Mouse (Mus musculus) frontal cortex, postnatal 10 days (tissue): Measurements from ENCODE around the gene Exoc6.

Experiments used
- DNase-seq, 2 experiments: peaks; one replicate each; pipeline ENCODE4 v3.0.0; 2022; ENCODE audit warnings: low spot score in 2 of 2, mixed read lengths in 1 of 2

The Exoc6 gene

DNA sequence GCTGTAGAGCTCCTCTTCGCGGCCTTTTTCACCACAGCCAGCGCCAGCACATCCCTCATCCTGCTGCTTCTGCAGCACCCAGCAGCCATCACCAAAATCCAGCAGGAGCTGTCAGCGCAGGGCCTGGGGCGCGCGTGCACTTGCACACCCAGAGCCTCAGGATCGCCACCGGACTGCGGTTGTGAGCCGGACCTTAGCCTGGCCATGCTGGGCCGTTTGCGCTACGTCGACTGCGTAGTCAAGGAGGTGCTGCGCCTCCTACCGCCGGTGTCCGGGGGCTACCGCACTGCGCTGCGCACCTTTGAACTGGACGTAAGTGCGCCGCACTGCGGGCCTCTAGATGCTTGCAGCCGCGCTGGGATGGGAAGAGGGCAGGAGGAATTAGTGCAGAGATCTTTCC, 140.5 kb downstream of the Exoc6 start:
- no peak for DNase-seq

DNA sequence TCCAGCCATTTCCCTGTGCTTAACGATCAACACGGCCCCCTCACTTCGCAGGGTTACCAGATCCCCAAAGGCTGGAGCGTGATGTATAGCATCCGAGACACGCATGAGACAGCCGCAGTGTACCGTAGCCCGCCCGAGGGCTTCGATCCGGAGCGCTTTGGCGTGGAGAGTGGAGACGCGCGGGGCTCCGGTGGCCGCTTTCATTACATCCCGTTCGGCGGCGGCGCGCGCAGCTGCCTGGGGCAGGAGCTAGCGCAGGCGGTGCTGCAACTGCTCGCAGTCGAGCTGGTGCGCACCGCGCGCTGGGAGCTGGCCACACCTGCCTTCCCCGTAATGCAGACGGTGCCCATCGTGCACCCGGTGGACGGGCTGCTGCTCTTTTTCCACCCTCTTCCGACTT, 142.7 kb downstream of the Exoc6 start:
- no peak for DNase-seq

DNA sequence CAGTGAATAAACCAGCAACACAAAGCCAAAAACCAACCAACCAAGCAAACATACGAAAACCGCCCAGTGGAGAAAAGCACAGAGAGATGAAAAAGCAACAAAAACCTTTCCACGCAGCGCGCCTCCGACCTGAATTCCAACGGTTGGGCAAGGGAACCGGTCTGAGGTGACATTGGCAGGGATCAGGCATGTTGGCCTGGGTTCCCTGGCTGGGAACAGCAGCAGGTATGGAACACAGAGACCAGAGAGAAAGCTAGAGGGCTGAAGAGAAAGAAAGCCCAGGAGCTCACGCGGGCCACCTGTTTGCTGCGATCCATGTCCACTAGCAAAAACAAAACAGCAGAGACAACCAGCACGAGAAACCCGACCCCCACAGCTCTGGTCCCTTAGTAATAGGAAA, 144.9 kb downstream of the Exoc6 start:
- DNase-seq = no peak

DNA sequence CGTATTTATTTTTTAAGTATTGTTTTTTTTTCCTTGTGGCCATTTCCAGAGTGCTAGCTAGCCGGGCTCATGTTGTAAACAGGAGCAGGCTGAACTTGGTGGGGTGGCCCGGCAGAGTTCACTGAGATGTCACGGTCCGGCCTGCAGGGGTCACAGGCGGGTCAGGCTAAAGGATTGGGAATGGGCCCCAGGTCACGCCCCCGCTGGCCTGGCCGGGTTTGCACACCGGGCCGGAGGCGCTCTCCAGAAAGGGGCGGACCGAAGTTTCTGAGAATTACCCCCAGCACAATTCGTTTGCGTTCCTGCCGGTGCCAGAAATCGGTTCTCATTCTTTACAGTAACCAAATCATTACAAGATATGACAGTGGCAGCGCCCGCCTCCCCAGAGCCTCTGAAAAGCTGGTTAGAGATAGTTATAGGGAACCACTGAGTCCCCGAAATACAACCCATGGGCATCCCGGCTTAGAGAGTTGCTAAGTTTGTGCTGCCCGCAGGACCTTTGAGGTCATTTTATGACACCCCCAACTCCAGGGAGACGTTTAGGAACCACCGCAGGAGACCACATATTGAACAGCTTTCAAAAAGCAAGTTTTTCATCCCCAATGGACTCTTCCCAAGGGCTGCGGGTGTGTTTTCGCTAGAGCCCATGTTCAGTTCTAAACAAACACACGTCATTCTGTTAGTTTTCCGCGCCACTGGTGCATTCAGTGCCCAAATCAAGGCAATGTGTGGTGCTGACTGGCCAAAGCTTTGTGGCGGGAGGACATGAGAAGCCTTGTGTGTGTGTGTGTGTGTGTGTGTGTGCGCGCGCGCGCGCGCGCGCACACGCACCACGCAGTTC, 145.8 kb downstream of the Exoc6 start:
- DNase-seq = no peak

DNA sequence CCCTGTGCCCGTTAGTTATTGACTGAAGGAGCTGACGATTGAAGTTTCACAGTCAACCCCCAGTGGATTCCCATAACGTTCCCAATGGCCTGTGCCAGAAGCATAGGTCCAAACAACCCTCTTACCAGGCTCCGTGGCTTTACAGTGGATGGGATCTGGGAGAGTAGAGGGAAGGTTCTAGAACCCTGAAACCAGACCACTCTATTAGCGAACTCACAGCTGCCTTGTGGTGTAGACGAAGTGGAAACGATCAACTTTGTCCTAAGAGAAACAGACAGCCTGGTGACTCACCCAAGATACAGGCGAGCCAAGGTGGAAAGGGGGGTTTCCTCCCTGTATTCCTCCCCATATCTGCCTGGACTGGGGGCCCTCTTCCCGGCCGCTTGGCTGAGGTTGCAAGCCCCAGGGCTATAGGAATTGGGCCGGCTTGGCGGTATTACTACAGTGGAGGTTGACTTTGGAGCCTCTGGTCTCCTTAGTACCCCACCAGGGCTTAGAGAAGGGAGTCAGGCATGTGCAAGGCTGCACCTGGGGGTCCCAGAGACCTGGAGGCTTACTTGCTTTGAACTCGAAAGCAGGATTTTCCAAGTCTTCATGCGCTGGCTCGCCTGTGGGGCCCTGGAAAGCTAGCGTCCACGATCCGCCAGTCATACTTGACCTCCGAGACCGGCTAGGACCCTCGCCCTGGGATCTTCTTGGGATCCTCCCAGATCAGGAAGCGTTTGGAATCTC, 146.6 kb downstream of the Exoc6 start:
- DNase-seq = no peak

DNA sequence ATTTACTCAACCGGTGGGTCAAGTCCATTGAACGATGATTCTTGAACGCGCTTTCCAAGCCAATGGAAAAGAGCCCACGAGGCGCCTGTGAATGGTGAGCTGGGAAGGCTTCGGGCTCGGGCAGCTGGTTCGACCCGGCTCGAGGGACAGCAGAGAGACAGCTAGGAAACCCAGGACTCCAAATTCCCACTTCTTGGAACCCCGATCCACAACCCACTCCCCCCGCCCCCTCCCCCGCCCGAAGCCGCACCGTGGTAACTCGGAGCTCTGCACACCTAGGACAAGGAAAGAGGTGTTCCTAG, 147.1 kb downstream of the Exoc6 start:
- DNase-seq = no peak

DNA sequence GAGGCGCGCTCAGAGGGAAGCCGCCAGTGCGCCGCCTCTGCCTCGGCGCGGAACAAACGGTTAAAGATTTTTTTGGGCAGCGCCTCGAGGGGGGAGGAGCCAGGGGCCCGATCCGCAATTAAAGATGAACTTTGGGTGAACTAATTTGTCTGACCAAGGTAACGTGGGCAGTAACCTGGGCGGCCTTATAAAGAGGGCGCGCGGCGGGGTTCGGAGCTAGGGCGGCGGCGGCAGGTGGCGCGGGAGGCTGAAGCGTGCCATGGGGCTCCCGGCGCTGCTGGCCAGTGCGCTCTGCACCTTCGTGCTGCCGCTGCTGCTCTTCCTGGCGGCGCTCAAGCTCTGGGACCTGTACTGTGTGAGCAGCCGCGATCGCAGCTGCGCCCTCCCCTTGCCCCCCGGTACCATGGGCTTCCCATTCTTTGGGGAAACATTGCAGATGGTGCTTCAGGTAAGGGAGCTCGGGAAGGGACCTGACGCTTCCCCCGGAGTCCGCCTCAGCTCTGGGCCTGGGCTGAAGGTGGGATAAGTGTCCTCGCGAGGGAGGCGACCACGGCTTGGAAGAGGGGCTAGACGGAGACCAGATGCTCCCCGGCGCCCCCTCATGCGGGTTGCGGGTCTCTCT, 147.5 kb downstream of the Exoc6 start, which contains the start of gene Cyp26a1:
Cyp26a1 (plus strand) TSS at position 148 of the 622 bp plus-strand sequence.
- no peak for DNase-seq

DNA sequence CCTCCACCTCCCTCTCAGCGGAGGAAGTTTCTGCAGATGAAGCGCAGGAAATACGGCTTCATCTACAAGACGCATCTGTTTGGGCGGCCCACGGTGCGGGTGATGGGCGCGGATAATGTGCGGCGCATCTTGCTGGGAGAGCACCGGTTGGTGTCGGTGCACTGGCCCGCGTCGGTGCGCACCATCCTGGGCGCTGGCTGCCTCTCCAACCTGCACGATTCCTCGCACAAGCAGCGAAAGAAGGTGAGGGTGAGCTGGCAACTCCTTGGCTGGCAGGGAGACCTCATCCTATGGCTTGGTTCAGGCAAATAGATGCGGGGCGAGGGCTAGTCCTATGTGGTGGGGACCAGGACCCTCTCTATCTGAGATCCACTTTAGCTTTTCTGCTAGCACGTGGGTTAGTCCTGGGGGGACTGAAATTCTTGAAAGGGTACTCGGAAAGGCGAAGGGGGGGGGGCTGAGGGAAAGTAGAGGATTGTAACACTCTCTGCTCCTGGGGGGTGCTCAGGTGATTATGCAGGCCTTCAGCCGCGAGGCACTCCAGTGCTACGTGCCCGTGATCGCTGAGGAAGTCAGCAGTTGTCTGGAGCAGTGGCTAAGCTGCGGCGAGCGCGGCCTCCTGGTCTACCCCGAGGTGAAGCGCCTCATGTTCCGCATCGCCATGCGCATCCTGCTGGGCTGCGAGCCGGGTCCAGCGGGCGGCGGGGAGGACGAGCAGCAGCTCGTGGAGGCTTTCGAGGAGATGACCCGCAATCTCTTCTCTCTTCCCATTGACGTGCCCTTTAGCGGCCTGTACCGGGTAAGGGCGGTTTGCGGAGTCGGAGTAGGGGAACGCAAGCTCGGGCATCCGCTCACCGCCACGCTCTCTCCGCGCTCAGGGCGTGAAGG, 148.3 kb downstream of the Exoc6 start:
- DNase-seq = no peak

DNA sequence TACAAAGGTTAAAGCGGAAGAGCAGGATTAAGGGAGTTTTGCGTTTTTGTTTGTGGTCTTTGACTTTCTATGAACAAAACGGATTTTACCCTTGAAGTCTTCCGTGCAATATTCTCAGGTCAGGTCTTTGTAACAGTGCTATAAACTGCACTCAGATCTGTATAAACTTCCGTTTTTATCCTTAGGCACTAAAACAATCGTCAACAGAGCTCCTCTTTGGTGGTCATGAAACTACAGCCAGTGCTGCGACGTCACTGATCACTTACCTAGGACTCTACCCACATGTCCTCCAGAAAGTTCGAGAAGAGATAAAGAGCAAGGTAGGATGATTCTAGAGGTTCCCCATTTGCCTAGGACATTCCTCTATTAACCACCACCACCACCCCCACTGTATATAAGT, 149.5 kb downstream of the Exoc6 start:
- DNase-seq = no peak

DNA sequence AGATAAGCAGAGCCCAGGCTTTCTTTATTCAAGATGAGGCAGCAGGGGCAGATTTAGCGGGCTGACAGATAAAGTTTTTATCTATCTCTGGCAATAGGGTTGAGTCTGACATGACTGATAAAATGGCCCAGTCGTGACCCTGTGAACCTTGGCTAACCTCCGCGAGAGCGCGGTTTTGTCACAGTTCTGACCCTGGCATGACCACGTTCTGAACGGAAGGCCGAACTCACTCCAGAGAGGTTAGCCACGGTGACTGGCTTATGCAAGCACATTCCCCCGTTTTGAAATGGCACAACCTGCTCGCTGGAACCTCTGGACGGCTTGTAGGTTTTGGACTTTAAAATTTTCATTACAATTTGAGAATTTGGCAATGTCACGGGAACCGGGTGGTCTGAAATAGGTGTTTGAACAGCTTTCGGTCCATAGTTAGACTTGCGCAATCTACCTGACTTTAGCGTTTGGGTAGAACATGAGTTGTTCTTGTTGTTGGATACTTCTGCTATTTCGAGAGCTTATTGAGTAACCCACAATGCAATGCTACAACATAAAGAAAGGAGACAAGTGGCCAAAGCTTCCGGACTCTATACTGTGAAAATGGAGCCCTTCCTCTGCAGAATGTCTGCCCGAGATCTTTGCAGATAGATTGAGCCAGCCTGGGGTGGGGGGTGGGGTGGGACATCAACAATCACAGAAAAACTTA, 152.3 kb downstream of the Exoc6 start:
- no peak for DNase-seq

DNA sequence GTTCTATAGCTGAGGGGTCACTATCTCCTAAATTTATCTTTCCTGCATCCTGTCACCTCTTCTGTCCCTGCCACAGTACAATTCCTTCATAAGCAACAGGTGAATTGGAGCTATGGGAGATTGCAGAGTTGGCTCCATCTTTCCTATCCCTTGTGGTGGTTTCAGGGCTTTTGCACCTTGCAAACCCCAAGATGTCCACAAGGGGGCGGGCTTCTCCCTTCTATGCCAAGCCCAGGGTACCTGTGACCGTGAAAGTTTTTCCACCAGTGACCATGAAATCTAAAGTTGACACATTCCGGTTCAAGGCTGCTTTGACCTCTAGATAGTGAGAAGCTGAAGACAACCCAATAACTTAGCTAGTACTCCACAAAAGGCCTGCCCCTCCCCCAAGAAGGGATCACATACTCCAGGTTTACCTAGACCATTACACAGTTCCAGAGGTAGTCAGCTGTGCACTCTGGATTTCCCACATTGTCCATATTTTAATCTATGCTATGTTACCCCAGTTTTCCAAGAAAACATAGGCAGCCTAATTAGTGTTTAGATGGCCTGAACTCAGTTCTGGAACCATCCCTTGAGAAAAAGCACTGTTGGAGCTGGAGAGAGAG, 153.8 kb downstream of the Exoc6 start:
- peak; percentile 35 to 59 for DNase-seq

DNA sequence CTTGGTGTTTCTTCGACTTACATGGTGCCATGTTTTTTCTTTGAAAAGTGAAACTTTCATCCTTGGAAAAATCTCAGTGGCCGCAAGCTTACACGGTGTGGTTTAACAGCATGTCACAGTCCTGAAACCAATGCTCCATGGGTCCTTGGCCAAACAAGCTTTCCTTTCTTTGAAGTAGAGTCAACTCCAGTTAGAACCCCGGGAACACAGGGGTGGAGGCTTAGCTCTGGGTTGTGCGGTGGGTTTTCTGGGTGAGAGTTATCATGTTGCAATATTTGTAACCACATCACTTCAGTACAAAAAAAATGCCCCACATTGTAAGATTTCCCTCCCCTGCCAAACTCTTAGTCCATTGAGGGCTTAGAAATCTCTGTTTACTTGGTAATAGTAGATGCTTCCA, 155.5 kb downstream of the Exoc6 start:
- DNase-seq = no peak

DNA sequence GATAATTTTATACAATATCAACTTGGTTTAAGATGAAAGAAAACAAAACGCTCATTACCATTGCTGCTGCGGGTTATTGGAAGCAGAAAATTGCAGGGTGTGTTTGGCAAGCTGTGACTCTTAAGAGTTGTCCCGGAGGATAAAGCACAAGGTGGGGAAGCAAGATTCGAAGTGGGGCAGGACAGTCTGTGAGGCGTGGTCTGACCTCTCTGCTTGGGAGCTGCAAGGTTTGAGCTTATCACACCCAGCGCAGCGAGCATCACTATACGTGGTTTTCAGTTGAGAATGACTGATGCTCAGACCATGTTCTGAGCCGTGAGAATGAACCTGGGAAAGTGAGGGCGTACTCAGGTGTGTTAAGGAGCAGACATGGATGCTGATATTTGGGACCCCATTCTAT, 164.5 kb downstream of the Exoc6 start:
- DNase-seq = no peak

DNA sequence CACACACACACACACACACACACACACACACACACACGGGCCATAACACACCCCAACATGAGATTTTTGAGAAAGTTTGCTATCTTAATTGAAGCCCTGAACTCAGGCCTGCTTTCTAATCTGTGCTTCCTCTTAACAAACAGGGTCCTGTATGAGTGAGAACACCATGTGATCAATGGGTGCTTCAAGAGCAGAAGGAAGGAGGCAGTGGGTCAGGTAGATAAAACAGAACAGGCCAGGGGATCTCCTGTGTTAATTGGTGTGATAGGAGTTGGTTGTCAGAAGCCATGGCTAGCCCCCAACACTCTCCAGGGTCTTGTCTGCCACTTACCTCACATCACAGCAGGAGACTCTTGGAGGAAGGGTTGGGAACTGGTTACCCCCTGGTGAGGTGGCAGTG, 165.8 kb downstream of the Exoc6 start:
- no peak for DNase-seq

DNA sequence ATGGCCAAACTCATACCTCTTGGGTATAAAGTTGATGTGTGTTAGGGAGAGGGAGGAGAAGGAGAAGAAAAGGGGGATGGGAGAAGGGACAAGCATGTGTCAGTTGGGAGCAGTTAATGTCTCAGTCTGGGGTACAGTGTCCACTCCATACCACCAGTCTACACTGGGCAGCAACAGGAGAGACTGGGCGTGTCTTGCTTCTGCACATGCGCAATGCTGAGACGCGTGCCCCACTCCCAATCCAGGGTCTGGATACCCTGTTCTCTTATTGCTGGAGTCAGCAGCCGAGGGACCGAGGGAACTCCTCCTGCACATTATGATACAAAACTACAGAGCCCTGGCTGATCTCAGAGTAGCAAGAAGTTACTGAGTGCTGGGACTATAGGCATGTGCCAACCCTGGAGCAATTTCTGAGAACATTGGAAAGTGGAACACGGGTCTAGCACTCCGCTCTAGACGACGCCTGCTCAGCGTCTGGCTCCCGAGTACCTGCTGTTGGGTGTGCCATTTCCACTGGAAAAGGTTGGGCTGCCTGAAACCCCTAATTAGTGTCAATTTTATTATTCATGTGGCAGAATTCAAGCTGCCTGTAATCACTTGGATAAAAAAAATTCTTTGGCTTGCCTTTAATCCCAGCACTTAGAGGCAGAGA, 166.4 kb downstream of the Exoc6 start:
- no peak for DNase-seq

DNA sequence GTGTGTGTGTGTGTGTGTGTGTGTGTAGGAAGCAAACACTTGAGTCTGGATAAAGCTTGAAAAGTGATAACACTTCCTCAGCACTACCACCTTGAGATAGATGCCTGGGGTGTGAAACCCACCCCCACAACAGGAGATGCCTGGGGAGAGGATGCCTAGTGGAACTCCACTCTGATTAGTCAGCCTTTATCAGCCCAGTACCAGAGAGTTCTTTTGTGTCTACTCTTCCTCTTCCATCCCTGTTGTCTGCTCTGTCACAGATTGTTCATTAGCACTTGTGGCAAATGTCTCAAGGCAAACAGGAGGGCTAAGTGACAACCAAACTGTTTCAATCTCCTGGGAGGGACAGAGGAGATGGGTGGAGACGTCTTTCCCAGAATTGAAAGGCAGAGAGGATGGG, 168.9 kb downstream of the Exoc6 start:
- no peak for DNase-seq

DNA sequence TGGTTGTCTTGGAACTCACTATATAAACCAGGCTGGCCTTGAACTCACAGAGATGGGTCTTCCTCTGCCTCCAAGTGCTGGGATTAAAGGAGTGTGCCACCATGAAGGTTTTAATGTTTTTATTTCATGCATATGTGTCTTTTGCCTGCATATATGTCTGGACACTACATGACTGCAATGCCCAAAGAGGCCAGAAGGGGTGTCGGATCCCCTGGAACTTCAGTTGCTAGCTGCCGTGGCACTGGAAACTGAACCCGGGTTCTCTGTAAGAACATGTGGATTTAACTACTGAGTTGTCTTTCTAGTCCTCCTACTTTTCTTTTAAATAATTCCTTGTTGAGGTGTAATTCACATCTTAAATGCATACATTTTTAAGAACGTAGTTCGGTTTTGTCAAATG, 174.4 kb downstream of the Exoc6 start:
- DNase-seq = no peak

DNA sequence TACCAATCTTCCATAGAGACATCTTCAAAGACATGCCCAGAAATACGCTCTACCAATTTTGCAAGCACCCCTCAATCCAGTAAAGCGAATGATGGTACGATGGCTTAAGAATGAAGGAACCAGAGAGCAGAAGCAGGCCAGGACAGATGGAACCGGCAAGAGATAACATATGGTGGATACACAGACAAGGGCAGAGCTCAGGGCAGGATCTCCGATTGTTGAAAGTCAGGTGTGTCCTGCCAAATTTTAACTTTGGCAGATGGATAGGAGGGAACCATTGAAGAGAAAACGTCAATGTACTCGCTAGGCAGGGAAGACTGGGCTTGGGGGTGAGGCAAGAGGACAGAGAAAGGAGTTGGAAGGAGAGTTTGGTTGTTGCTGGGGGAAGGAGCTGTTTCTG, 176.4 kb downstream of the Exoc6 start:
- no peak for DNase-seq

DNA sequence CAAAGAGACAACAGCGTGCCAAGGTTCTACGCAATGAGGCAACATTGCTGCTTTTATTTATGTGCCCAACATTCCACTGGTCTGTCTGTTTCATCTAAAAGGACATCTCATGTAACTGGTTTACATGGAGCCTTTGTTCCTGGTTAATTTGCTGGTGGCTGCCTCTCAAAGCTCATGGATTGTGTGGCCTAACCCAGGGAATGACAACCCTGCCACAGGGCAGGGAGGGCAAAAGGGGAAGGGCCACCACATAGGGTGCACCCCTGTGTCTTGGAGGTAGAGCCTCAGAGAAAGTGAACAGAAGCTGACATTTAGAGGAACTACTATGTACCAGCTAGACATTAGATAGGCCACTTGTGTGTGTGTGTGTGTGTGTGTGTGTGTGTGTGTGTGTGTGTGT, 177.1 kb downstream of the Exoc6 start:
- DNase-seq = no peak
